Mouse (Mus musculus): ENCODE data around the gene AC131692.1. TPM values are rescaled to one million over a fixed set of nuclear protein-coding genes. Genes with fewer than 3 reads are reported as not detected.

The AC131692.1 gene
- not detected for polyA plus RNA-seq (2017; shearing (Covaris generic))

DNA sequence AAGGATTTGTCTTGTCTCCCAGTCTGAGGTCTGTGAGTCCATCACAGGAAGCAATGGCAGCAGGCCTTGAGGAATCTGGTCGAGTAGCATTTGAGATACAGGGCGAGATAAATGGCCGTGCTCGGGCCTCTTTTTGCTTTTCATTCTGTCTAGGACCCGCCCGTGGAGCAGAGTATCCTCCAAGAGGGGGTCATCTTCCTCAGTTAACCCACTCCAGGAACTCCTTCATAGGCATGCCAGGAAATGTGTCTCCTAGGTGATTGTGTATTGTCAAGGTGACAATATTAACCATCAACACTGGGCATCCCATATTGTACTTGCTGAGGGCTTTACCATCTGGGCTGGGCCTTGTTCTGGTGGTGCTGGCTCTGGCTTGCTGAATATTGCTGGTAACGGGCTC, at the start of gene AC131692.1:
AC131692.1 (plus strand) TSS at position 301 of the 400 bp plus-strand sequence.

DNA sequence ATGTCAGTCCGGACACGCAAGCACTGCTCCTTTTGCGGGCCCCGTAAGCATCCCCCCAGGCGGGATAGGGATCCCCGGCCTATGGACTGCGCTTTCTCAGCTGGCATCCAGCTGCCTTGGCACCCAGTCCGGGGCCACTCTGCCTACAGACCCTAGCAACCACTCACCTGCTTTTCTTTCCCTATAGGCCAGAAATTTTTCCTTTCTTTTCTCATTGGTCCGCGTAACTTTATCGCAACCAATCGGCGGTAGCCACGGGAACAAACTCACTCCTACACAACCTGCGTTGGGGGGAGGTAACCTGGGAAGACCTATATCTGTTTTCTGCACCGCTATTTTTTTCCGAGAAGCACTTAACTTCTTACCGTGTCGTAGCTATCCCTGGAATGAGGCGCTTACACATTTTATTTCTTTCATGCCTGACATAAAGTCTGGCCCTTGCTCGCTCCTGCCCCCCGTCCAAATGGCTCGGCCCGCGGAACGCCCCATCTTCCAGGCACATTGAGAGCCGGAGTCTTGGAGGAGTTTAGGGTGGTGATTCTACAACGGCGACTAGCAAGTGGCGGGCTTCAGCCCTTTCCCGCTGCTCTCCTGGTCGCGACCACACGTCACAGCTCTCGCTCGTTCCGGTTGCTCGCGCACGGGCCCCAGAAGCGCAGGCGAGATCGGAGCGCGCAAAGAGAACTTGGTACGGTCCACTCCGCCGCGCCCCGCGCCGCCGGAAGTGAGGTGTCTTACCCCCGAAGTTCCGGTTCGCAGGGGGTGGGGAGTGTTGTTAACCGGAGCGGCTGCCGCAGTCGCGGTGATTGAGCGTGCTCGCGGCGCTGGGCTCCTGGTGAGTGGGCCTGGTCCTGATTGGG, 47.7 kb upstream of the AC131692.1 start, which contains the start of gene Syvn1:
Syvn1 (plus strand) TSS at position 283 of the 860 bp plus-strand sequence.

DNA sequence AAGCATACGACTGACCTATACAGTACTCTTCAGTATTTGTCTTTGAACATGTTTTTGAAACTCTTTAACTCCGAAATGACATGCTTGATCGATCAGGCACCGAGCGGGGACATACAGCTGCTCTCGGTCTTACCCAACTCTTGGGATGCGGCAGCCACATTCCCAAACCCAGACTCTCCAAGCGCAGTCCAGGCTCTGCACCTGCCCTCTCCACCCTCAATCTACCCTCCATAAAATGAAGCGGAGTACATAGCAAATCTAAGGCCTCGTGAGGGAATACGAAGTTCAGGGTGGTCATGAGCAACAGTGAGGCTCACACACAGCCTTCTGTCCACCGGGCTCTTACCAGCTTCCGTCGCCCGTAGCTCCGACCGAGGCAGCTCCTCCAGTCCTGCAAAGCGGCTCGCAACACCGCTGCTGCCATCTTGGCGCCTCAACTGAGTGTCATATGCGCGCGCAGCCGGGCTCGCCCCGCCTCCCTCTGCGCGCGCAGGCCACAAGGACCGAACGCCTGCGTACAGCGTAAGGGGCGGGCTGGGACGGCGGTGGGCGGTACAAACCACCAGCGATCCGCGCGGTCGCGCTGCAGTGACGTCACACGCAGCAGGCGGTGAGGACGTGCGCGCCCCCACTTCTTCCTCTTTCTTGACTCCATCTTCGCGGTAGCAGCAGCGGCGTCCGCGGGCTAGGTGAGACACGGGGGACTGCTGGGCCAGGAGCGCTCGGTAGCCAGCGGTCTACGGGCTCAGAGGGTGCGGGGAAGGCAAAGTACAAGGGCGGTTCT, 36.7 kb upstream of the AC131692.1 start, which contains the start of the genes Mrpl49 and Fau:
Mrpl49 (minus strand) TSS at position 473 of the 784 bp plus-strand sequence.
Fau (plus strand) TSS at position 532 of the 784 bp plus-strand sequence.

DNA sequence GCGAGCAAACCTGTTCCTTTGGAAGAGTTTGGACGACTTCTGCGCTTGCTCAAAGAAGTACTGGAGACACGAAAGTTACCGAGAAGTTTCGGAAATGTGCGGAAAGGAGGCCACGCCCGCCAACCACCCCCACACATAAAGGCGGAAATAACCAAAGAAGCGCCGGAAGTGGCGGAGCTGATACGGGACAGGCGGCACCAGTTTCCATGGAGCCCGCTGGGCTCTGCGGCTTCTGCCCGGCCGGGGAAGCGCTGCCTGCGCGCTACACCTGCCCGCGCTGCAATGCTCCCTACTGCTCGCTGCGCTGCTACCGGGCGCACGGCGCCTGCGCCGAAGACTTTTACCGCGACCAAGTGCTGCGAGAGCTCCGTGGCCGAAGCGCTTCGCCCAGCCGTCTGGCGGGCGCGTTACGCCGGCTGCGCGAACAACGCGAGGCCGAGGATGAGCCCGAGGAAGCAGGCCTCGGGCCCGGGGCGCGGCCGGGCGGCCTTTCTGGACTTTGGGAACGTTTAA, 33.1 kb upstream of the AC131692.1 start, which contains the start of gene Znhit2:
Znhit2 (plus strand) TSS at position 172 of the 513 bp plus-strand sequence.

DNA sequence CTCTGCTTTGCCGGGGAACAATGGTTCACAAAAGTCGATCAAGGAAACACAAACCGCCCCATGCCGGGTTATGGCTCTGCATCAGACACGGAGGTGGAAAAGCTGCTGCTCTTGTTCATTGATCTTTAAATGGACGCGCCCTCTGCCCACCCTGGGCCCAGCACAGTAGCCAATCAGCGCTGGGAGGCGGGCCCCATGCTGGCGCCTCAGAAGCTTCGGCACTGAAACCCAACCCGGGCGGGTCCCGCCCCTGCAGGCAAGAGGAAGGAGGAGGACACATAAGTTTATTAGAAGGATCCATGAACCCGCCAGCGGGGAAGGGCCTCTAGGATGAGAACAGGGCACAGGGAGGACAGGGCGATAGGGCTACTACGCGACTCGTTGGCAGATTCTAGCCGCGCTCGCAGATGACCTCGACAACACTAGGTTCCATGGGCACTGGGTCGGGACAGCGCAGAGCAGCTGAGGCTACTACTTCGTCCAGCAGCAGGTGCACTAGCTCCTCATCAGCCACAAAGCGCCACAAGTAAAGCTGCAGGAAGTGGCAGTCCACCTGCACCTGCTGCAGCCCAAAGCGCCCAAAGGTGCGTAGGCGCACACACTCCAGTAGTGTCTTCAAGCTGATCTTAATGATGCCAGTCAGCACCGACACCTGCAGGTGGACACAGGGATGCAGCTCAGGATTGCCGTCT, 26.3 kb upstream of the AC131692.1 start, which contains the start of gene Tm7sf2:
Tm7sf2 (minus strand) TSS at position 650 of the 692 bp plus-strand sequence.

DNA sequence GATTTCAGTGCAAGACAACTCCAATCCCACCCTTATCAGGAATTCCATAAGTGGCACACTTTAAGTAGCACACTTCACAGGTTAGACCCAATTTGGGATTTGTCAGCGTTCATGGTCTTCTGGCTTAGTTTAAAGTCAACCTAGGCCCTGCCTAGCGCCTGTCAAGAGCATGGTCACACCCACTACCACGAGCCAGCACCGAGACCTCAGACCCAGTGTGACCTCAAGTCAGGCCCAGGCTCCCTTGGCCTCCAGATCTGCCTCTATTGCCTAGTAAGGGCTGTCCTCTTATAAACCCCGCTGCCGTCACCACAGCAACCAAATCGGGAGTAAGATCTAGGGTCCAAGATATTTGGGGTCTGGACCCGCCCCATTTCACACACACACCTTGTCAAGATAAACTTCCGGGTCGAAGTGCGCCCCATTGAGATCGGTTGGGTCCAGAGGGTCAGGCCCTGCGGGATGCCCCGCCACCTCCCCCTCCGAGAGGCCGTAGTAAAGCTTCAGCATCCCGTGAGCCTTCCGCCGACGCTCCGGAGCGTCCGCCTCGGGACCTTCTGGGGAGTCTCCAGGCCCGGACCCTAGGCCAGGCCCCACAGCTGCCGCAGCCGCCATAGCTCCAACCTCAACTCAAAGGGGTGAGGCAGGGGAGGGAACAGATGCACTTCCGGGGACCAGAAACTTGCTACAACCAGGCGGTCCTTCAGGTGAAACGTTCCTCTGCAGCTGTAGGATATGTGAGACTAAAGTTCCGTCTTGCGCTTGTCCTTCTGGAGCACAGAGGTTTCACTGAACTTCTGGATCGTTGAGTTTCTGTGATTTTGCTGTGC, 17.4 kb upstream of the AC131692.1 start, which contains the start of gene Vps51:
Vps51 (minus strand) TSS at position 668 of the 830 bp plus-strand sequence.

DNA sequence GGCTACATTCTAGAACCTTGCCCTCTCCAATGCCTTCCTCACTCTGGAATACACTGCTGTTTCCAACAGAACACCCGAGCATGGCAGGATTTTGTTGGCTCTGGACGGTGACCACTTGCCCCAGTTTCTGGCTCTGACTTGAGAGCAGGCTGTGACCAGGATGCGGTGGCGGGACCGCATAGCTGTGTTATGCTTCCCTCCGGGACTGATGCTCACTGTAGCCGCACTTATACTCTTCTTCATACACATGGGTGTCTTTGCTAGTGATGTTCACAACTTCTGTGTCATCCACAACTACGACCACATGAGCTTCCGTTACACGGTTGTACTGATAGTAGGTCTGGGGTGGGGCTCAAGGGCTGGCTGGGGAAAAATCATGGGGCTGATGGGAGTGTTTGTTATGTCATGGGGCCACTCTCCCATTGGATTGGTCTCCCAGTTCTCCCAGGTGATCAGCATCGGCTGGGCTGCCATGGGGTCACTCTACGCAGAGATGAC, 14.2 kb upstream of the AC131692.1 start, which contains the start of gene Tmem262:
Tmem262 (plus strand) TSS at position 51 of the 498 bp plus-strand sequence.

DNA sequence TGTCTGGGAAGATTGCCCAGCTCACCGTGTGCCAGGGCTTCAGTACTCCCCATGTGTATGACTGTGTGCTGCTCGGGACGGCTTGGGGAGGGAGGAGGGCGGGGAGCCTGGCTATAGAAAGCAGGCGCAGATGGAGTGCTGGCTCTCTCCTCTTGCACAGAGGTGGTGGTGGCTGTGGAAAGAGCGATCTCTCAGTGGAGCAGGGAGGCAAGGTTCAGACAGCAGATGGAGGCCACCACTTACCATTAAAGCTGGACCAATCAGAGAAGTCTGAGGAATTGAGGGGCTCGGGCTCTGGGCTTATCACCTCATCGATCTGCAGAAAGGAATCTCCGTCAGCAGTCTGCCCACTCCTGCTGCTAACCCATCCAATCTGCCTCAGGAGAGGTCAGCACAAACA, 12.1 kb upstream of the AC131692.1 start, which contains the start of gene Gm28374:
Gm28374 (minus strand) TSS at position 101 of the 400 bp plus-strand sequence.

DNA sequence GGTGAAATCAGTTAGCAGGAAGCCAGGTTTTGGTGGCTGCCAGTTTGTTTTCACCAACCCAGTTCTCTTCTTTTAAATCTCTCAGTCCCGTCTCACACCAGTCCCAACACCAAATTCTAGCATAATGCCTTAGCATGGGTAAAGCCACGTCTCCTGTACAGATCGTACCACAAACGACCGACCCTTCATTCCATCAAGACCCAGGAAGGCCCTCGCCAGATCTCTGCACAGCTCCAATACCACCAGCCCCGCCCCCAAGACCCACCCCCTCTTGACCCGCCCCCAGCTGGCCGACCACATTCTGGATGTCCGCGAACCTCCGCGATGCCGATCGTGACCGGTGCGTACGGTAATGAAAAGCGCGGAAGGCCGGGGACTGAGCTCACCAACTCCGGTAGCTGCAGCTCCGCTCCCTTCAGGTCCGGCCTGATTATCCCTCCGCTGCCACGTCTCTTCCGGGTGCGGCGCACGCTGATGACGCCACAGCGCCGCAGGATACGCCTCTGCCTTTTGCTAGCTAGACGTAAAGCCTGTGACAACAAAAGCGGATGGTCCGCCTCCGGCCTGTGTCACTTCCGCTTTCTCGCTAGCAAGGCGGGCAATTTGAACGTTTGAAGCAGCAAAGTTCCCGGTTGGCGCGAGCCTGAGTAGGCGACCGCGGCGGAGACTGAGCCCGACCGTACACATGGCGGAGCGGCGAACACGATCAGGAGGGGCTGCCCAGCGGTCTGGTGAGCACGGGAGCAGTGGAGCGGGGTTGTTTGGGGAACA, 9.6 kb upstream of the AC131692.1 start, which contains the start of the genes Zfpl1 and Cdca5:
Zfpl1 (minus strand) TSS at position 479 of the 771 bp plus-strand sequence.
Cdca5 (plus strand) TSS at position 506 of the 771 bp plus-strand sequence.

DNA sequence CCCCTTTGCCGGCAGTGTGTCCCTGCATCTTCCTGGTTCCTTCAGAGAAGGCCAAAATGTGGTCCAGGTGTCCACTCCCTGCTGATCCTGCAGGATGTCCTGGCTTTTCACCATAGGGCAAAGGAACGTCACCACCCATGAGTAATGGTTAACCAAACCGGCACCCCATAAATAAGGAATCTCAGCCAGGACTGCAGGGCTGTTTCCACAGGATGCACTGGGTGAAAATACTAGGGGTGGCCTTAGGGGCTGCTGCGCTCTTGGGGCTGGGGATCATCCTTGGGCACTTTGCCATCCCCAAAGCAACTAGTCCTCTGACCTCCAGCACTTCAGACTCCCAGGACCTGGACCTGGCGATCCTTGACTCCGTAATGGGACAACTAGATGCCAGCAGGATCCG, 11.4 kb downstream of the AC131692.1 start, which contains the start of gene Naaladl1:
Naaladl1 (plus strand) TSS at position 197 of the 400 bp plus-strand sequence.

DNA sequence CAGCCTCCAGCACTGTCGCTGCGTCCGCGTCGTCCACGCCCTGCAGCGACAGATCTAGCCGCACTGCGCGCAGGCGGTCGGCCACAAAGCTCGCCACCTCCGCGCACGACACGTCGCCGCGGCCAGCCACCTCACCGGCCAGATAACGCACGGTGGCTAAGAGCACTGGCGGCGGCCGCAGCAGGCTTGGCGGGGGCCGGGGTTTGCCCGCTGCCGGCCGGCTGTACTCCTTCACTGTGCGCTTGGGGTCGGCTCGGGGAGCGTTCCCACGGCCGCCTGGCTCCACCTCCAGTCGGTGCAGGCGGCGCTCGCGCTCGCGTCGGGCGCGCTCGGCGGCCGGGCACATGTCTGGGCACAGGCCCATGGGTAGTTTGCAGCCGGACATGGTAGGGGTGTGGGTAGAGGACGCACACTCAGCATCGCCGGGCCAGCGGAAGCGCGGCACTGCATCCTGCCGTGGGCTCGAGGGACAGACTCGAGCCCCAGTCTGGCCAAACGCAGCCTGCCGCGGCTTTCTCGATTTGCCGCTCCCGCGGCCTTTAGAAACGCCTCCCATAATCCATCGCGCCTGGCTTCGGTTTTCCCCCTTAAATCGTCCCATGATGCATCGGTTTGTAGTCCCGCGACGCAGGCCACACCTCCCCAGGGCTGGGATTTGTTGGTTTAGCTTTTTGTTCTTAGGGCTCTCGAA, 23.9 kb downstream of the AC131692.1 start, which contains the start of gene Sac3d1:
Sac3d1 (minus strand) TSS at position 665 of the 691 bp plus-strand sequence.

DNA sequence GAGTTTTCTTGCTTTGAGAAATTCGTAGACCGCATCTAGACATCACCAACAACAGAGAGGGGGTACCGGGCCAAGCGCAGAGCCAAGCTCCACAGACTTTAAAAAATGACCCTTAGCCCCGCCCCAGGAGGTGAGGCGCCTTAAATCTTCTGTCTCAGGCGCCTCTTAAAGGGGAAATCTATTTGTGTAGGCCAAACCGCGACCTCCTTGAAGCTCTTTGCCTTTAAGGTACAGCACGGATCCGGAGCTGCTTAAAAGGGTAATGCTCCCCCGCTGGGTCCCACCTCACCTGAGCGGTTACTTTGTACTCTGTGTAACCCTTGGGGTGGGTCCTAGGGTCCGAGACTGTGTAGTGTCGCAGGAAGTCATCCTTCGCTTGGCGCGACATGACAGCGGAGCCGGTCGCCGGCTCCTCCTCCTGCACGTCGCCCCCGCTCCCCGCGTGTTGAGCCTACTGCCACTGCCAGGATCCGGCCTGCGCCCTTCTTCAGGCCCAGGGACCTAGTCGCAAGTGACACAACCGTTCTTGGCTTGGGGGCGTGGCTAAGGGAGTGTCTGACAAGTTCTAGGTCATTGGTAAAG, 33.6 kb downstream of the AC131692.1 start, which contains the start of gene Snx15:
Snx15 (minus strand) TSS at position 545 of the 582 bp plus-strand sequence.

DNA sequence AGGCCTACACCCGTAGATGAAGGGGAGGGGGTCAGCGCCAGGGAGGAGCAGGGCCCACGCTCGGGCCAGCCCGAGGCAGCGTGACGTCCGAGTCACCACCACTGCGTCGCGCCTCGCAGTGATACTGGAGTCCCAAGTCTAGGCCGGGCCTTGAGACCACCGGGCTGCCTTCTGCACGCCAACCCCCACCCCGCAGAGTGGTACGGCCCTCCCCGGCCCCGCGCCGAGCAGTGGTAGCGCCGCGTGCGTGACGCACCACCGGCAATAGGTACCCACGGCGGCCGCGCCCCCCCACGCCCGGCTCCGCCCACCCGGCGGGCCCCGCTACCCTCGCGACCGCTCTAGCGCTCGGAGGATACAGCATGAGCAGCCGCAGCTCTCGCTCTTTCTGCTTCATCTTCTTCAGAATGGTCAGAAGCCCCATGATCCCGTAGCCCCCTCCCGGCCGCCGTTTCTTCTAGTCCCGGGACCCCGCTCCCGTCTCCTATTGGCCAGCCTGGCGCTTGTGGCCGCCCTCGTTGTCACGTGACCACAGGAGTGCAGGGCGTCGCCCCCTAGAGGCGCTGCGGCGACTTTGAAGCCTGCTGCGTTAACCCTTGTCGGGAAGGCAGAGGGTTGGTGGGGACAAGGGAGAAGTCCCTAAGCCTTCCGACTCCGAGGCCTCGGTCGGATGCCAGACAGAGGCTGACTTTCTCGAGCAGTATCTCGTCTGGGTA, 46.6 kb downstream of the AC131692.1 start, which contains the start of gene Batf2:
Batf2 (plus strand) TSS at position 306 of the 716 bp plus-strand sequence.

DNA sequence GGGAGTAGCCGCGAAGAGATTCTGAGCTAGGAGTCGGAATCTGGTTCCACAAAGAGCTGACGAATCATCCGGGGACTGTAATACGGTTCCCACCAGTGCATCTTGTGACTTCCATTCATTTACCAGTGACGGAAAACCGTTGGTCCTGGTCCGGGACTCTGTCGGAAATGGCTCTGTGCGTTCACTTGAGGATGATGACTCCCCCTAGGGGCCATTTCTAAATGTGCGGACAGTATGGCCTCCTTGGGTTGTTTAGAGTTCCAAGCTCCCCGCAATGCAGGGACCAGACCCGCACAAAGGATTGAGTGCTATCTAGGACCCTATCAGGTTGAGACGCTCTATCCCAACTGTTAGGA, 47.2 kb downstream of the AC131692.1 start, which contains the start of gene Arl2:
Arl2 (minus strand) TSS at position 155 of the 356 bp plus-strand sequence.

Measured in activated CD4-positive, CD25-positive, alpha-beta regulatory T cell, adult 9 weeks (primary cell).